Mouse (Mus musculus): ENCODE data around the gene Igll1. TPM values are rescaled to one million over a fixed set of nuclear protein-coding genes. Genes with fewer than 3 reads are reported as not detected.

The Igll1 gene
- polyA plus RNA-seq, 1 experiment from 2014 or later = 0.19 TPM

DNA sequence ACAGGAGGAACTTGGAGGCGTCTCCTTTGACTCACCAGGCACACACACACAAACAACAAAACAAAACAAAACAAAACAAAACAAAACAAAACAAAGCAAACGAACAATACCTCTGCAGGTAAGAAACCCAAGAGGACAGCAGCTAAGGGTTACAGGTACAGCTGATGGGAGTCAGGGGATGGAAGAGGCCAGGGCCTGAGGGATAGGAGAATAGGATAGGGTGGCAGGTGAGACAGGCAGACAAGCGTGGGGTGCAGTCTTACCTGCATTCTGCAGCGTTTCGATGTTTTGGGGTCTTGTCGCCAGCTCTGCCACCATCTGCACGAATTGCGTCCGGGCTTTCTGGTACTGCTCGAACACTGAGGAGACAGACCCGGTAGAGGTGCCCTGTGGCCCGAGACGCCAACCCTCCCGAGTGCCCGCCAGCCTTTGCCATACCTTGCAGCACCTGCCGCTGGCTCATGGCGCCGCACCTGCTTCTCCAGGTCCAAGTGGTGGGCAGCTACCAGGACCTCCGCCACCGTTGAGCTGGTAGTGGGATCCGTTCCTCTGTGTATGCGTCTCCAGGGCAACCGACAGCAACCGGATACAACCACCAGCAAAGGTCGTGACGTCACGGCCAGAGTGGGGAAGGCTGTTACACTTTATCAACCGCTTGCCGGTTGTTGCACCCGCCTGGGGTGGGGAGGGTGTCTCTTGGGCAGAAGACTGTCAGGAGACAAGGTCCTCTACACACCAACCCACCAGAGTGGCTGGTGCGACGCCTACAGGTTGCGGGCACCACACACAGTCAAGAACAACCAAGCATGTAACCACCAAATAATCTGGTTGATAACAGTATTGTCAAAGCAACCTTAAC, 34.8 kb downstream of the Igll1 start, which contains the start of gene Spag6l:
Spag6l (minus strand) TSS at position 700 of the 859 bp plus-strand sequence.
- no peaks in the 10 kb centered on the region for H3K36me3 ChIP-seq (ENCODE audit: poor library complexity, severe bottlenecking)
- peak within 1 kb of the TSS; percentile 79 for H3K4me2 ChIP-seq
- 4% methylated on average over 33 of the region's 33 CpGs for WGBS
- H3K9ac ChIP-seq = peak within 1 kb of the TSS; percentile 65
- H3K9me3 ChIP-seq (replicated peaks) = no peaks in the 10 kb centered on the region
- no peak within 1 kb of the TSS for H3K27ac ChIP-seq
- ATAC-seq = peak; percentile 98
- H3K4me3 ChIP-seq = peak within 1 kb of the TSS; percentile 52
- no peaks in the 10 kb centered on the region for H3K27me3 ChIP-seq
- H3K4me1 ChIP-seq = peaks cover 4% of the 10 kb centered on the region; the same call in 1 of the 2 replicates

DNA sequence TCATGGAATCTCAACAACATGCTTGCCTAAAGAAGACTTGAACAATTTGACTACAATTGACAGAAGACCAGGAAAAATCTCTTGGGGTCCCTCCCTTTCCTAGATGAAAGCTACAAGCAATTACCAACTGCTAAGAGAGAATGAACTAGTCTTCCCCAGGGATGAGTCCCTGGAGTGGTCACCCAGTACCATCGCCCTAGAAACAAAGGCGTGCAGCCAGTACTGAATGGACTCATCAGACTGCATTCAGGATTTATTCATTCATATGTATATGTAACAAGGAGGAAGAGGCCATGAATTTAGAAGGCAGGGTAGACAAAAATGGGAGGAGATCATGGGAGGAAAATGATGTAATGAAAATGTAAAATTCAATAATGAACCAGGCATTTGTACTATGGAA, 37.6 kb downstream of the Igll1 start:
- Histone ChIP-seq H3K27ac (no peak overlapping the region), H3K9ac (no peak overlapping the region), H3K9me3 (replicated peaks) (no peaks in the 10 kb centered on the region), H3K4me2 (no peak overlapping the region), H3K4me1 (peaks cover 4% of the 10 kb centered on the region; the same call in 1 of the 2 replicates), H3K27me3 (no peaks in the 10 kb centered on the region), H3K36me3 (ENCODE audit: poor library complexity, severe bottlenecking) (no peaks in the 10 kb centered on the region), H3K4me3 (no peak overlapping the region)
- 83% methylated on average over 2 of the region's 2 CpGs for WGBS
- no peak for ATAC-seq

DNA sequence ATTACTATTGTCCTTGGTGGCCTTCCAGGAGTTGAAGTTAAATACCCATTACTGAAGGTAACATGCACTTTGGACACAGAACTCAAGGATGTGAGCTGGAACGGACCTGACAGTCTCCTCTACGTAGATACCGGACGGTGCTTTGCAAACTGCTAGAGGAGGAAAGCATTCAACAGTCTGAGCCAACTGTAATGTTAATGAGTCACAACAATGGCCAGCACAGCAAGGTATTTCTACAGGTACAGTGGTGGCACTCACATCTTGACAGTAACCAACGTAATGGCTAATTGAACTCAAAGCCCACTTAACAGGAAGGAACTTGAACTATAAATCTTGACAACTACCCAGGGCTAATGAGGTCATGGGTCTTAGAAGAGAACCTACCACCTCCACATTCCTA, 38.3 kb downstream of the Igll1 start:
- Histone ChIP-seq H3K27ac (no peak overlapping the region), H3K9me3 (replicated peaks) (no peaks in the 10 kb centered on the region), H3K9ac (no peak overlapping the region), H3K27me3 (no peaks in the 10 kb centered on the region), H3K4me1 (peaks cover 4% of the 10 kb centered on the region; the same call in 1 of the 2 replicates), H3K4me3 (no peak overlapping the region), H3K36me3 (ENCODE audit: poor library complexity, severe bottlenecking) (no peaks in the 10 kb centered on the region), H3K4me2 (no peak overlapping the region)
- ATAC-seq = no peak
- 34% methylated on average over 5 of the region's 5 CpGs for WGBS

Other genes starting within 250 kb of the Igll1 start
- gene Olfr19, start 187.6 kb downstream of the Igll1 start, polyA plus RNA-seq (2015; fragmentation: Nextera tagmentation; extraction: Ambion mirVana) = not detected in 2 replicates
- 5.6 and 9.8 TPM in 2 replicates for gene Spag6l, start 34.5 kb downstream of the Igll1 start, polyA plus RNA-seq (2015; fragmentation: Nextera tagmentation; extraction: Ambion mirVana)
- 62.7 and 65.2 TPM in 2 replicates for gene Top3b, start 6.8 kb upstream of the Igll1 start, polyA plus RNA-seq (2015; fragmentation: Nextera tagmentation; extraction: Ambion mirVana)
- gene Vpreb1, start 6.9 kb upstream of the Igll1 start, polyA plus RNA-seq (2015; fragmentation: Nextera tagmentation; extraction: Ambion mirVana) = 2.5 and 3.5 TPM in 2 replicates
- 22.8 and 26.8 TPM in 2 replicates for gene Ppm1f, start 32.5 kb upstream of the Igll1 start, polyA plus RNA-seq (2015; fragmentation: Nextera tagmentation; extraction: Ambion mirVana)
- gene Mapk1, start 119.4 kb upstream of the Igll1 start, polyA plus RNA-seq (2015; fragmentation: Nextera tagmentation; extraction: Ambion mirVana) = 172 and 177 TPM in 2 replicates
- 145 and 151 TPM in 2 replicates for gene Ypel1, start 205.7 kb upstream of the Igll1 start, polyA plus RNA-seq (2015; fragmentation: Nextera tagmentation; extraction: Ambion mirVana)
- gene Ppil2, start 247.3 kb upstream of the Igll1 start, polyA plus RNA-seq (2015; fragmentation: Nextera tagmentation; extraction: Ambion mirVana) = 153 and 165 TPM in 2 replicates

Data from forebrain, embryonic 13.5 days (tissue).